Mouse (Mus musculus) retina, postnatal 7 days (tissue): ENCODE measurements around the gene Dcaf1.

ENCODE experiments used
- DNase-seq: peaks from one replicate; pipeline ENCODE4 v3.0.0-alpha.2; 2012; ENCODE audit warnings: low read depth, low spot score

The Dcaf1 gene

GRCm38 (mm10) chr9:106879471-106879870 is 57.8 kb downstream of the Dcaf1 start:
- DNase-seq = no peak

GRCm38 (mm10) chr9:106881071-106881755 is 59.5 kb downstream of the Dcaf1 start:
- DNase-seq = no peak

GRCm38 (mm10) chr9:106882176-106882575 is 60.5 kb downstream of the Dcaf1 start:
- DNase-seq = no peak

- no peak for DNase-seq
These were observed 61.4 kb downstream of the Dcaf1 start for GRCm38 (mm10) chr9:106883085-106883484.

- DNase-seq = no peak
These were observed 62.6 kb downstream of the Dcaf1 start for GRCm38 (mm10) chr9:106884306-106884705.

- no peak for DNase-seq
These were observed 63.6 kb downstream of the Dcaf1 start for GRCm38 (mm10) chr9:106884996-106885900.

- no peak for DNase-seq
These were observed 64.4 kb downstream of the Dcaf1 start for GRCm38 (mm10) chr9:106885901-106886731.

GRCm38 (mm10) chr9:106886828-106887702 is 65.4 kb downstream of the Dcaf1 start, which contains the start of gene Rbm15b:
Gene Rbm15b (minus strand): TSS chr9:106887428.
- DNase-seq = peak; percentile 97

- DNase-seq = no peak
These were observed 66.7 kb downstream of the Dcaf1 start for GRCm38 (mm10) chr9:106888346-106888745.

- no peak for DNase-seq
These were observed 67.6 kb downstream of the Dcaf1 start for GRCm38 (mm10) chr9:106889321-106889720.

GRCm38 (mm10) chr9:106890496-106891240 is 69.0 kb downstream of the Dcaf1 start:
- no peak for DNase-seq

- no peak for DNase-seq
These were observed 69.7 kb downstream of the Dcaf1 start for GRCm38 (mm10) chr9:106891341-106891741.

- peak; percentile 95 for DNase-seq
These were observed 70.3 kb downstream of the Dcaf1 start, which contains the start of gene Manf for GRCm38 (mm10) chr9:106891829-106892551. Gene Manf (minus strand): TSS chr9:106891979.

- DNase-seq = no peak
These were observed 70.8 kb downstream of the Dcaf1 start for GRCm38 (mm10) chr9:106892552-106892875.

- DNase-seq = no peak
These were observed 71.7 kb downstream of the Dcaf1 start for GRCm38 (mm10) chr9:106893327-106893726.

GRCm38 (mm10) chr9:106898901-106899300 is 77.2 kb downstream of the Dcaf1 start:
- no peak for DNase-seq

GRCm38 (mm10) chr9:106901596-106901995 is 79.9 kb downstream of the Dcaf1 start:
- DNase-seq = no peak

GRCm38 (mm10) chr9:106903099-106903790 is 81.6 kb downstream of the Dcaf1 start:
- DNase-seq = no peak

GRCm38 (mm10) chr9:106903791-106904134 is 82.1 kb downstream of the Dcaf1 start:
- DNase-seq = peak; percentile 59
